Mouse (Mus musculus): ENCODE results near the gene Itgbl1.
A peak's percentile ranks its signal among the peaks of the same experiment; 100 is the strongest.
"Not testable (repeated sequence)": the region's sequence is repeated elsewhere in the genome, so short reads cannot be mapped to it uniquely, and the experiment has no call there.

Gene Itgbl1

GRCm38 (mm10) chr14:123659921-123660385 lies at the start of gene Itgbl1:
Gene Itgbl1, plus strand, starts transcription at chr14:123659971.
- DNase-seq (ENCODE audit: low spot score in 2 of 2), result peak in 1 of 2 experiments; percentile 50

GRCm38 (mm10) chr14:123622969-123623368 lies 36.8 kb upstream of the Itgbl1 start:
- DNase-seq (ENCODE audit: low spot score in 2 of 2), result no peak

GRCm38 (mm10) chr14:123626501-123627179 lies 33.1 kb upstream of the Itgbl1 start, which contains the start of gene Nalcn:
Gene Nalcn, minus strand, starts transcription at chr14:123627144.
- peak in 1 of 2 experiments; percentile 69 for DNase-seq (ENCODE audit: low spot score in 2 of 2)

- DNase-seq (ENCODE audit: low spot score in 2 of 2), result no peak
Observed at GRCm38 (mm10) chr14:123627180-123627562, 32.6 kb upstream of the Itgbl1 start.

GRCm38 (mm10) chr14:123661091-123661491 lies 1.3 kb downstream of the Itgbl1 start:
- DNase-seq (ENCODE audit: low spot score in 2 of 2), result peak; percentile 22 to 27

- DNase-seq (ENCODE audit: low spot score in 2 of 2), result no peak
Observed at GRCm38 (mm10) chr14:123662386-123662785, 2.6 kb downstream of the Itgbl1 start.

GRCm38 (mm10) chr14:123663206-123663605 lies 3.4 kb downstream of the Itgbl1 start:
- no peak for DNase-seq (ENCODE audit: low spot score in 2 of 2)

- no peak for DNase-seq (ENCODE audit: low spot score in 2 of 2)
Observed at GRCm38 (mm10) chr14:123664451-123664850, 4.7 kb downstream of the Itgbl1 start.

- not testable (repeated sequence) for DNase-seq (ENCODE audit: low spot score in 2 of 2)
Observed at GRCm38 (mm10) chr14:123671076-123671475, 11.3 kb downstream of the Itgbl1 start.

GRCm38 (mm10) chr14:123678091-123678490 lies 18.3 kb downstream of the Itgbl1 start:
- DNase-seq (ENCODE audit: low spot score in 2 of 2), result no peak

- no peak for DNase-seq (ENCODE audit: low spot score in 2 of 2)
Observed at GRCm38 (mm10) chr14:123714751-123715150, 55.0 kb downstream of the Itgbl1 start.

GRCm38 (mm10) chr14:123742055-123742454 lies 82.3 kb downstream of the Itgbl1 start:
- no peak for DNase-seq (ENCODE audit: low spot score in 2 of 2)

GRCm38 (mm10) chr14:123751017-123751416 lies 91.2 kb downstream of the Itgbl1 start:
- no peak for DNase-seq (ENCODE audit: low spot score in 2 of 2)

GRCm38 (mm10) chr14:123759534-123759933 lies 99.8 kb downstream of the Itgbl1 start:
- peak in 1 of 2 experiments; percentile 3 for DNase-seq (ENCODE audit: low spot score in 2 of 2)

GRCm38 (mm10) chr14:123760079-123760478 lies 100.3 kb downstream of the Itgbl1 start:
- peak; percentile 5 to 28 for DNase-seq (ENCODE audit: low spot score in 2 of 2)

- no peak for DNase-seq (ENCODE audit: low spot score in 2 of 2)
Observed at GRCm38 (mm10) chr14:123801744-123802143, 142.0 kb downstream of the Itgbl1 start.

- DNase-seq (ENCODE audit: low spot score in 2 of 2), result peak; percentile 3 to 6
Observed at GRCm38 (mm10) chr14:123837662-123838061, 177.9 kb downstream of the Itgbl1 start.

GRCm38 (mm10) chr14:123843675-123844425 lies 184.1 kb downstream of the Itgbl1 start:
- peak; percentile 6 to 27 for DNase-seq (ENCODE audit: low spot score in 2 of 2)

GRCm38 (mm10) chr14:123864531-123864930 lies 204.8 kb downstream of the Itgbl1 start:
- DNase-seq (ENCODE audit: low spot score in 2 of 2), result no peak

- DNase-seq (ENCODE audit: low spot score in 2 of 2), result no peak
Observed at GRCm38 (mm10) chr14:123865779-123866726, 206.3 kb downstream of the Itgbl1 start.

- DNase-seq (ENCODE audit: low spot score in 2 of 2), result no peak
Observed at GRCm38 (mm10) chr14:123927903-123928302, 268.1 kb downstream of the Itgbl1 start.

- no peak for DNase-seq (ENCODE audit: low spot score in 2 of 2)
Observed at GRCm38 (mm10) chr14:123966531-123966930, 306.8 kb downstream of the Itgbl1 start.

Data from left cerebral cortex, adult 9 months (tissue).